Mouse (Mus musculus) G1E (cell line): ENCODE results near the gene Nos1. TPM values are rescaled to one million over a fixed set of nuclear protein-coding genes. Genes with fewer than 3 reads are reported as not detected.

ENCODE experiments used
- ATAC-seq: 2 replicates; pipeline ENCODE4 v1.8.0; 2016; ENCODE audit warnings: mild to moderate bottlenecking; ENCODE audit not compliant: insufficient number of reproducible peaks, poor library complexity, low FRiP score, severe bottlenecking; ENCODE audit errors: extremely low read depth
- DNase-seq: peaks from one replicate; pipeline ENCODE4 v3.0.0; 2012; ENCODE audit warnings: low spot score
- H3K27me3 ChIP-seq: 2 replicates; pipeline ENCODE4 v1.6.1; 2012; ENCODE audit warnings: mild to moderate bottlenecking, low read length, inconsistent platforms; ENCODE audit not compliant: insufficient read depth
- H3K36me3 ChIP-seq: replicated peaks from 2 replicates; pipeline ENCODE3; 2012; ENCODE audit warnings: mild to moderate bottlenecking, inconsistent platforms
- H3K4me1 ChIP-seq: 2 replicates; pipeline ENCODE4 v1.6.1; 2012; ENCODE audit warnings: low read depth, low read length, inconsistent platforms, mixed read lengths; ENCODE audit not compliant: insufficient read depth
- H3K4me3 ChIP-seq: 2 replicates; pipeline ENCODE4 v1.5.1; 2012; ENCODE audit warnings: low read depth, mild to moderate bottlenecking, inconsistent platforms, low read length, moderate library complexity, mixed read lengths
- H3K9me3 ChIP-seq: replicated peaks from 2 replicates; pipeline ENCODE4 v1.6.1; 2012; ENCODE audit warnings: inconsistent platforms
- CTCF ChIP-seq: IDR thresholded peaks from 2 replicates; pipeline ENCODE4 v1.5.1; 2012; ENCODE audit warnings: low read depth, low read length, inconsistent platforms, mixed read lengths
- GATA1 ChIP-seq: IDR thresholded peaks from 2 replicates; pipeline ENCODE4 v1.6.1; 2012; ENCODE audit warnings: borderline replicate concordance, low read length, inconsistent platforms, mixed read lengths
- GATA2 ChIP-seq: IDR thresholded peaks from 2 replicates; pipeline ENCODE4 v1.6.1; 2012; ENCODE audit warnings: low read depth, low read length, inconsistent platforms, borderline replicate concordance
- POLR2AphosphoS5 ChIP-seq: IDR thresholded peaks from 2 replicates; pipeline ENCODE4 v1.6.1; 2012; ENCODE audit warnings: low read depth, low read length, inconsistent platforms; ENCODE audit not compliant: insufficient replicate concordance
- TAL1 ChIP-seq: conservative IDR thresholded peaks from 2 replicates; pipeline ENCODE4 v1.6.1; 2012; ENCODE audit warnings: low read depth, low read length, inconsistent platforms, mixed read lengths
- polyA plus RNA-seq: library from polyadenylated mRNA; stranded (reverse); fragments of >175 nt; gene quantifications from 2 replicates; pipeline ENCODE4 v1.2.3, GENCODE M21; 2012
- total RNA-seq, 2 experiments: library from RNA; stranded (forward) in 1 of 2; stranded (reverse) in 1 of 2; fragments of 200-1000 nt in 1 of 2; fragments of >200 nt in 1 of 2; fragmentation: Nextera tagmentation in 1 of 2; gene quantifications; 2 replicates each; pipeline ENCODE4 v1.2.3; 2014 to 2017

The Nos1 gene
- total and polyA plus RNA-seq, 3 experiments: 0.05 TPM; not detected in 2

DNA sequence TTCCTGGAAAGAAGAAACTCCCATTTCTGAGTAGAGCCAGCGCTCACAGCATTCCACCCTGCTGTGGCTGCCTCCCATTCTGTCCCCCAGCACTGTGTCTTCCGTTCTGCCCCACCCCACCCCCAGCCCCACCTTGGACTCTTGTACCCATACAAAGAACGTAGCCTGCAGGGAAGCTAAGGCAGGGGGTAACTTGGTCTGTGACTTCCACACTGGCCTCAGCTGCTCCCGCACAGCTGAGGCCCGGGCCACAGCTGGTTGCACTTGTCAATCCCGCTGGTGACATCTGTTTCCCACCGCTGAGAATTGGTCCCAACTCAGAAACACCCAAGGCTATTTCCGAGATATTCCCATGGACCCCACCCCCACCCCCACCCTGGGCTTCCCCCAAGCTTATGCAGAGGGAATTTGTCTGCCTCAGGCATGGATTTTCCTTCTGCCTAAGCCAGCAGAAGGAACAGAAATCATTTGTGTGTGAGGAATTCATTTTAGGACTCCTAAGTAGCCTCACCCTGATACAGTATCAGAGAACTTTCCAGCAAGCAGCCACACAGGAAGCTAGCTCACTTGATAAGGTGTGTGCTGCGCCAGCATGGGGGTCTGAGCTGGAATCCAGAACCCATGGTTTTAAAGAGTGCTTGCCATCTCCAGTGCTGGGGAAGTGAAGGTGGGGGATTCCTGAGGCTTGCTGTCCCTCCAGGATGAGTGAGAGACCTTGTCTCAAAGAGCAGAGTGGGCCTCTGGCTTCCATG lies 117.4 kb downstream of the Nos1 start:
- DNase-seq (no peak), ATAC-seq (no peak)
- H3K36me3 ChIP-seq: no peaks in the 10 kb centered on the region
- H3K27me3 ChIP-seq: no peaks in the 10 kb centered on the region
- H3K4me1 ChIP-seq: no peaks in the 10 kb centered on the region
- peaks cover 77% of the 10 kb centered on the region for H3K9me3 ChIP-seq
- TF ChIP-seq POLR2AphosphoS5: no peak
- no peak for TF ChIP-seq TAL1
- TF ChIP-seq GATA2: no peak
- no peak for TF ChIP-seq GATA1
- no peak for TF ChIP-seq CTCF
- no peak overlapping the region for H3K4me3 ChIP-seq

DNA sequence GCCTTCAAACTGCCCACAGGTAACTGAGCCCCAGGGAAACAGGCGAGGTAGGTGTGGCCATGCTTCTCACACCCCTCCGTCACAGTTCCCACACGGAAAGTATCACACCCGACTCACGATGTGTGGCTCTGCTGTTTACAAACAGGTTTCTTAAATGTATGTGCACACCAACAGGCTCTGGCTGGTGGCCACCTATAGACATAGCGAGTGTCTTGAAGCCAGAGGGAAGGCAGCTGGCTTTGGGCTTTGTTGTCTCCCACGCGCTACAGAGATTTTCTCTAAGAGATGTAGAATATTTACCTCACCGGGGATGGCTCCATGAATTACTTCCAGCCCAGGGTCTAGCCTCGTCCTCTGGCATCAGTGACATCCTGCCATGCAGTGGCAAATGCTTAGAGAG lies 118.5 kb downstream of the Nos1 start:
- no peaks in the 10 kb centered on the region for H3K36me3 ChIP-seq
- H3K9me3 ChIP-seq: peaks cover 78% of the 10 kb centered on the region
- no peak overlapping the region for H3K4me3 ChIP-seq
- H3K4me1 ChIP-seq: no peaks in the 10 kb centered on the region
- no peak for TF ChIP-seq CTCF
- H3K27me3 ChIP-seq: no peaks in the 10 kb centered on the region
- DNase-seq: no peak
- ATAC-seq: no peak

DNA sequence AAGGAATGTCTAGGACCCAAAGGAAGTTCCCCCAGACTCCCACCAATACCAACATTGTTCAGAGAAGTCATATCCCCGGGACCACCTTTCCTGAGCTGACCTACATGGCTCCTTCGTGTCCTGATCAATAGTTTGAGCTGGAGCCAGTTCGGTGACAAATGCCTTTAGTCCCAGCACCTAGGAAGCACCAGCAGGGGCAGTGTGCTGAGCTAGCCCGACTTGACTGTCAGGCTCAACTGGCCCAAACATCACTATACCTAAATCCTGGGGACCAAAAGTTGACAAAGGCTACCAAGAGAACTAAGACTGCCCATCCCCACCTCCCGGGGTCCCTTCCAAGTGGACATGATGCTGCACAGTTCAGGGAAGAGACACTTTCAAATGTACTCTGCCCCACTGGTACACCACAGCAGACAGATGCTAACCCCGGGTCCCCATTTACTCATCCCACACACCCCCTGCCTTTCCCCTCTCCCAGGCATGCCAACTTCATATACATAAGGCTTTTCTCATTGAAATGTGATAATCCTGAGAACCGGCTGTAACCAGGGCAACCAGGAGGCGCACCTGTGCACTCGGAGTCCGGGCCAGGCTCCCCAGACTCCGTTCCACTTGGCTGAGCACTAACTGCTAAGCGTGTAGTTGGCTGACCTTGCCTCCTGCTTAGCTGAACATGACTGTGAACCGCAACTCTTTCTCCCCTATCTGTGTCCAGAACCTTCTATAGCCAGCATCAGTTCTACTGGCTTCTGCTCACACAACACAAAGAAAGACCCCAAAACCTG lies 120.3 kb downstream of the Nos1 start:
- H3K27me3 ChIP-seq: no peaks in the 10 kb centered on the region
- H3K4me1 ChIP-seq: no peaks in the 10 kb centered on the region
- no peak overlapping the region for H3K4me3 ChIP-seq
- H3K36me3 ChIP-seq: no peaks in the 10 kb centered on the region
- peaks cover 81% of the 10 kb centered on the region for H3K9me3 ChIP-seq
- no peak for ATAC-seq
- DNase-seq: no peak
- no peak for TF ChIP-seq GATA2

DNA sequence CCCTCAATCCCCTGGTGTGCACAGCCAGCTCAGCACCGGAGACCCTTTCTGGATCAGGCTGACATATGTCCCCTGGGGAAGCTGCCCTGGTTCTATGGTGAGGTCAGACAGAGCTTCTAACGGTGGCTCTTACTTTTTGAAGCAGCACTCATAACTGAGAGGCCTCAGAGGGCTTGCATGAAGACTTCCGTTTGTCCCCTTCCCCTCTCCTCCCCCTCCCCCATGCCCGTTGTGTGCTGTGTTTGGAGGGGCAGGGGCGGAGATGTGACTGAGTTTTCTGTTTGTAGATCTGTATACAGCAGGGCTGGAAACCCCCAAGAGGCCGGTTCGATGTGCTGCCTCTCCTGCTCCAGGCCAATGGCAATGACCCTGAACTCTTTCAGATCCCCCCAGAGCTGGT lies 122.7 kb downstream of the Nos1 start:
- ATAC-seq (no peak), DNase-seq (no peak)
- no peak for TF ChIP-seq TAL1
- TF ChIP-seq CTCF: no peak
- TF ChIP-seq GATA1: no peak
- TF ChIP-seq GATA2: no peak
- no peak for TF ChIP-seq POLR2AphosphoS5
- Histone ChIP-seq H3K4me3 (no peak overlapping the region), H3K36me3 (no peaks in the 10 kb centered on the region), H3K9me3 (peaks cover 79% of the 10 kb centered on the region), H3K4me1 (no peaks in the 10 kb centered on the region), H3K27me3 (no peaks in the 10 kb centered on the region)

DNA sequence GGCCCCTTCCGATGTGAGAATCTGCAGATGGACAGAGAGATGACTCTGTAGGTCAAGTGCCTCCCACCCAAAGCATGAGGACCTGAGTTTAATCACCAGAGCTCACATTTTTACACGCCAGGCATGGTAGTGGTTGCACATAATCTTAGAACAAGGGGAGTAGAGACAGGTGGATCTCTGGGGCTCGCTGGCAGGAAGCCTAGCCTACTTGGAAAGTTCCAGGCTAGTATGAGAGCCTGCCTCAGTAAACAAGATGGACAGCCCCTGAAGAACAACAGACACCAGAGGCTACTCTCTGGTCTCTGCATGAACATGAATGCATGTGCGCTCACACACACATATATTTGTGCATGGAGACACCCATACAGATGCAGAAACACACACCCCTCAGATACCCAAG lies 124.9 kb downstream of the Nos1 start:
- H3K9me3 ChIP-seq: peaks cover 82% of the 10 kb centered on the region
- no peak for TF ChIP-seq TAL1
- no peak for TF ChIP-seq CTCF
- no peak for TF ChIP-seq POLR2AphosphoS5
- no peak for TF ChIP-seq GATA1
- no peak for TF ChIP-seq GATA2
- no peaks in the 10 kb centered on the region for H3K4me1 ChIP-seq
- H3K4me3 ChIP-seq: no peak overlapping the region
- H3K36me3 ChIP-seq: no peaks in the 10 kb centered on the region
- DNase-seq (no peak), ATAC-seq (no peak)
- H3K27me3 ChIP-seq: no peaks in the 10 kb centered on the region

DNA sequence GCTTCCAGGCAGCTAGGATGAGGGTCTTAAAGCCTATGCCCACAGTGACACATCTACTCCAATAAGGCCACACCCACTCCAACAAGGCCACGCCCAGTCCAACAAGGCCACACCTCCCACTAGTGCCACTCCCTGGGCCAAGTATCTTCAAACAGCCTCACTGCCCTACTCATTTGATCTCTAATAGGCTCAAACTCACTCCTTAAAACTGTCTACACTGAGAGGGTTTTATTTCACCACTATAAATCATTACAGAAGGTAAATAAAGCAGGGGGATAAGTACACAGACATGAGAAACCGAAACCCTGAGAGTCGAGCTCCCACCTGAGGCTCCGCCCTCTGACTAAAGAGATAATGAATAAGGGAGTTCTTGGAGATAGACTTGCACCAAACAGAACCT lies 128.7 kb downstream of the Nos1 start:
- no peaks in the 10 kb centered on the region for H3K4me1 ChIP-seq
- H3K4me3 ChIP-seq: no peak overlapping the region
- no peaks in the 10 kb centered on the region for H3K36me3 ChIP-seq
- no peaks in the 10 kb centered on the region for H3K27me3 ChIP-seq
- peaks cover 90% of the 10 kb centered on the region for H3K9me3 ChIP-seq
- no peak for DNase-seq
- TF ChIP-seq GATA2 (no peak), CTCF (no peak), GATA1 (no peak), POLR2AphosphoS5 (no peak), TAL1 (no peak)
- no peak for ATAC-seq
